Mouse (Mus musculus): ENCODE measurements at regions not wholly inside any gene's neighbourhood (a gene's known extent, or its start where the extent isn't known, plus 50 kb on each side); places are given as distances from the start of the nearest gene placed in this dataset.
A peak's percentile ranks its signal among the peaks of the same experiment; 100 is the strongest.

DNA sequence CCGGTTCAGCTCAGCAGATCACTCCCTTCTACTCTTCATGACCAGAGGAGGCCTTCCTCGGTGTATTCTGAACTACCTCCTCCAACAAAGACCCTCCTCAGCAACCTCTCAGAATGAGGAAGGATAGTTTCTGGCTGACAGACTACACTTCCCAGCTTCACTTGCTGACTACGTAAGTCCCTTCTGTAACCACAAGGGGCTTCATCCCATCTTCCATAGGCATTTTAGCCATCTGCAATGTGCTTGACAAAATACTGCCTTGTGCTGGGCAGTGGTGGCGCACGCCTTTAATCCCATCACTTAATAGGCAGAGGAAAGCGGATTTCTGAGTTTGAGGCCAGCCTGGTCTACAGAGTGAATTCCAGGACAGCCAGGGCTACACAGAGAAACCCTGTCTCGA is 299.6 kb downstream of the Rapgef2 start:
- TF ChIP-seq CHD2 (IDR thresholded peaks at IDR 0.05; ENCODE audit: low read depth, low read length) (no peak), ZC3H11A (IDR thresholded peaks at IDR 0.05; ENCODE audit: borderline replicate concordance, low read depth, low read length) (no peak), ZNF384 (IDR thresholded peaks at IDR 0.05; ENCODE audit: low read depth, low read length) (0 out of 2 replicates have a peak, but pooled peaks have one; percentile 33)

Measured in ES-E14 (cell line).